Mouse (Mus musculus) CD4-positive, CD25-positive, alpha-beta regulatory T cell, adult 4 months (primary cell): ENCODE data around the gene Pa2g4. TPM values are rescaled to one million over a fixed set of nuclear protein-coding genes. Genes with fewer than 3 reads are reported as not detected.

Experiments
- ATAC-seq: one replicate; pipeline ENCODE4 v1.8.0; 2017
- polyA plus RNA-seq, 2 experiments: library from polyadenylated mRNA; unstranded; fragments of 100-300 nt; shearing (Covaris generic); gene quantifications; one replicate each; pipeline ENCODE4 v1.2.1; 2017

Gene Pa2g4
- polyA plus RNA-seq, 2 experiments from 2014 or later, result 114 to 117 TPM

- peak; percentile 47 for ATAC-seq
These were observed 30.0 kb downstream of the Pa2g4 start for GRCm38 (mm10) chr10:128535624-128536265.

GRCm38 (mm10) chr10:128535206-128535605 is 30.6 kb downstream of the Pa2g4 start:
- no peak for ATAC-seq

GRCm38 (mm10) chr10:128526366-128527356 is 39.1 kb downstream of the Pa2g4 start:
- ATAC-seq, result peak; percentile 16

- ATAC-seq, result peak; percentile 89
These were observed 40.0 kb downstream of the Pa2g4 start, which contains the start of gene Esyt1 for GRCm38 (mm10) chr10:128525671-128526308. TSS of gene Esyt1 (minus strand) at chr10:128525871.

GRCm38 (mm10) chr10:128524732-128525662 is 40.8 kb downstream of the Pa2g4 start:
- ATAC-seq, result peak; percentile 59

- ATAC-seq, result peak; percentile 0
These were observed 41.6 kb downstream of the Pa2g4 start for GRCm38 (mm10) chr10:128524111-128524731.

- ATAC-seq, result no peak
These were observed 43.4 kb downstream of the Pa2g4 start for GRCm38 (mm10) chr10:128522351-128522750.

GRCm38 (mm10) chr10:128520591-128520990 is 45.2 kb downstream of the Pa2g4 start:
- ATAC-seq, result no peak

- peak; percentile 45 for ATAC-seq
These were observed 47.0 kb downstream of the Pa2g4 start for GRCm38 (mm10) chr10:128518833-128519232.

- ATAC-seq, result no peak
These were observed 49.1 kb downstream of the Pa2g4 start for GRCm38 (mm10) chr10:128516677-128517076.

GRCm38 (mm10) chr10:128516029-128516428 is 49.8 kb downstream of the Pa2g4 start:
- ATAC-seq, result no peak

GRCm38 (mm10) chr10:128515044-128515443 is 50.7 kb downstream of the Pa2g4 start:
- no peak for ATAC-seq

GRCm38 (mm10) chr10:128511761-128512160 is 54.0 kb downstream of the Pa2g4 start:
- no peak for ATAC-seq

- no peak for ATAC-seq
These were observed 54.6 kb downstream of the Pa2g4 start for GRCm38 (mm10) chr10:128511189-128511588.

GRCm38 (mm10) chr10:128510301-128510700 is 55.5 kb downstream of the Pa2g4 start:
- no peak for ATAC-seq

- no peak for ATAC-seq
These were observed 56.0 kb downstream of the Pa2g4 start for GRCm38 (mm10) chr10:128509831-128510230.

- no peak for ATAC-seq
These were observed 56.6 kb downstream of the Pa2g4 start for GRCm38 (mm10) chr10:128509203-128509602.

- no peak for ATAC-seq
These were observed 57.5 kb downstream of the Pa2g4 start for GRCm38 (mm10) chr10:128508260-128508659.
